Mouse (Mus musculus) G1E (cell line): ENCODE results near the gene Tox2.

Source experiments
- CTCF ChIP-seq: IDR thresholded peaks from 2 replicates; pipeline ENCODE4 v1.5.1; 2012; ENCODE audit warnings: low read depth, low read length, inconsistent platforms, mixed read lengths
- GATA1 ChIP-seq: IDR thresholded peaks from 2 replicates; pipeline ENCODE4 v1.6.1; 2012; ENCODE audit warnings: borderline replicate concordance, low read length, inconsistent platforms, mixed read lengths

DNA sequence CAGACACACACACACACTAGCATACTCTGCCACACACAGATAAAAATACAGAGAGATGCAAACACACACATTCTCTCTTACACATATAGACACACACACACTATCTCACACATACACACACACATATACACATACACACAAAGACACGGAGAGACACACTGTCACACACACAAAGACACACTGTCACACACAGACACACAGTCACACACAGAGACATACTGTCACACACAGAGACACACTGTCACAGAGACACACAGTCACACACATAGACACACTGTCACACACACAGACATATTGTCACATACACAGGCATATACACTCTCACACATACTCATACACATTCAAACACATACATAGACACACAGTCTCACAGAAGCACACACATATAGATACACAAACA is 169.7 kb downstream of the Tox2 start:
- TF ChIP-seq CTCF = no peak
- TF ChIP-seq GATA1 = no peak
